Comparison of ENCODE assay signal across 10 mouse cellular contexts in genomic region chr9:48516615-48517371, GRCm38 (mm10). TPM values are rescaled to one million over a fixed set of nuclear protein-coding genes. Genes with fewer than 3 reads are reported as not detected.
A peak's percentile ranks its signal among the peaks of the same experiment; 100 is the strongest.
DNase-seq lines count a peak whose midpoint lies in the region; ATAC-seq lines count a peak whose summit lies in the region.
"Had no signal": no experiment of that assay in that cellular context is flagged by ENCODE, and none has a peak within 500 bp of the region (broad histone marks: within the 10 kb centered on the region; RNA-seq: fewer than 3 reads in every experiment).

No protein-coding gene starts in this region.

- no peak overlapping the region for H3K9ac ChIP-seq in midbrain, embryonic 11.5 days (ENCODE audit: low read length)
- no peak overlapping the region for H3K9ac ChIP-seq in limb, embryonic 15.5 days

- H3K4me2 ChIP-seq in midbrain, embryonic 11.5 days: no peak overlapping the region
- H3K4me2 ChIP-seq in limb, embryonic 15.5 days: peak overlapping the region; percentile 21; the same call in 1 of the 2 replicates

- no peaks in the 10 kb centered on the region for H3K27me3 ChIP-seq in midbrain, embryonic 11.5 days (ENCODE audit: control insufficient read depth, insufficient read depth, low read length)
- H3K27me3 ChIP-seq in midbrain, embryonic 10.5 days (ENCODE audit: low read depth, poor library complexity, severe bottlenecking): no peaks in the 10 kb centered on the region
- H3K27me3 ChIP-seq in limb, embryonic 15.5 days: no peaks in the 10 kb centered on the region

- ATAC-seq in midbrain, embryonic 11.5 days (ENCODE audit: low FRiP score): no peak
- ATAC-seq in limb, embryonic 15.5 days (ENCODE audit: insufficient number of reproducible peaks, low FRiP score, low TSS enrichment, low read depth): no peak
- no peak for ATAC-seq in megakaryocyte-erythroid progenitor cell, adult 5-6 weeks (replicated peaks; ENCODE audit: low FRiP score, low TSS enrichment, poor library complexity, severe bottlenecking)
- no peak for ATAC-seq in monocyte, adult 5-6 weeks (replicated peaks; ENCODE audit: insufficient number of reproducible peaks, low FRiP score, low TSS enrichment, poor library complexity, severe bottlenecking)

- WGBS in midbrain, embryonic 11.5 days: 85% methylated on average over 11 of the region's 11 CpGs
- WGBS in midbrain, embryonic 10.5 days: 79% methylated on average over 11 of the region's 11 CpGs
- 62% methylated on average over 11 of the region's 11 CpGs for WGBS in limb, embryonic 15.5 days

- no peaks in the 10 kb centered on the region for H3K4me1 ChIP-seq in midbrain, embryonic 11.5 days (ENCODE audit: control insufficient read depth, insufficient read depth, low read length)
- H3K4me1 ChIP-seq in midbrain, embryonic 10.5 days: 0 out of 2 replicates have a peak, but pooled peaks cover 3% of the 10 kb centered on the region
- 0 out of 2 replicates have a peak, but pooled peaks cover 3% of the 10 kb centered on the region for H3K4me1 ChIP-seq in limb, embryonic 15.5 days
- H3K4me1 ChIP-seq: heart, embryonic 10.5 days had no signal

- no peak overlapping the region for H3K27ac ChIP-seq in midbrain, embryonic 11.5 days (ENCODE audit: low read depth, low read length)
- H3K27ac ChIP-seq in midbrain, embryonic 10.5 days (replicated peaks): no peak overlapping the region
- H3K27ac ChIP-seq in limb, embryonic 15.5 days: no peak overlapping the region

- peak; percentile 20 for DNase-seq in embryo, embryonic 11 days
- DNase-seq in embryo, embryonic 10.5 days (ENCODE audit: low spot score): no peak
- peak; percentile 72 for DNase-seq in midbrain, embryonic 11.5 days (ENCODE audit: low spot score, missing footprints)
- DNase-seq in midbrain, embryonic 10.5 days (ENCODE audit: low spot score): no peak
- no peak for DNase-seq in layer of hippocampus, adult 18-20 months (ENCODE audit: low spot score in 2 of 2)
- DNase-seq: lung, postnatal 14 days had no signal

- no peak overlapping the region for H3K4me3 ChIP-seq in midbrain, embryonic 11.5 days (ENCODE audit: low read depth, low read length)
- no peak overlapping the region for H3K4me3 ChIP-seq in midbrain, embryonic 10.5 days
- H3K4me3 ChIP-seq in limb, embryonic 15.5 days: no peak overlapping the region
- H3K4me3 ChIP-seq: heart, embryonic 10.5 days had no signal

- H3K9me3 ChIP-seq in midbrain, embryonic 11.5 days (ENCODE audit: control insufficient read depth, low read length): no peaks in the 10 kb centered on the region
- no peaks in the 10 kb centered on the region for H3K9me3 ChIP-seq in midbrain, embryonic 10.5 days (replicated peaks)
- H3K9me3 ChIP-seq in limb, embryonic 15.5 days: no peaks in the 10 kb centered on the region
- H3K9me3 ChIP-seq: heart, embryonic 10.5 days had no signal

- no peaks in the 10 kb centered on the region for H3K36me3 ChIP-seq in midbrain, embryonic 11.5 days (ENCODE audit: control insufficient read depth, insufficient read depth, low read length)
- no peaks in the 10 kb centered on the region for H3K36me3 ChIP-seq in midbrain, embryonic 10.5 days
- no peaks in the 10 kb centered on the region for H3K36me3 ChIP-seq in limb, embryonic 15.5 days
- H3K36me3 ChIP-seq: heart, embryonic 10.5 days had no signal

RNA-seq across cellular contexts. Expression of gene Gm5617, which starts 21.6 kb away (rescaled TPM):
- 40.1 and 40.6 TPM in 2 replicates for polyA plus RNA-seq in midbrain, embryonic 11.5 days (2014; fragmentation: Nextera tagmentation; extraction: Ambion mirVana)
- polyA plus RNA-seq in midbrain, embryonic 10.5 days (2016; fragmentation: Nextera tagmentation; extraction: Ambion mirVana): 34.1 and 36.7 TPM in 2 replicates
- polyA plus RNA-seq in limb, embryonic 15.5 days (2015; fragmentation: Nextera tagmentation; extraction: Ambion mirVana): 27.3 and 31.2 TPM in 2 replicates
- total RNA-seq in megakaryocyte-erythroid progenitor cell, adult 5-6 weeks (2014; fragmentation: Nextera tagmentation): 11.3 and 17.5 TPM in 2 replicates
- total RNA-seq in megakaryocyte-erythroid progenitor cell, adult 5-6 weeks (2017): 1.4 and 8.0 TPM in 2 replicates
- 13.7 to 22.4 TPM in 2 of 3 replicates, not detected in the other for total RNA-seq in monocyte, adult 5-6 weeks (2017)
- total RNA-seq in layer of hippocampus, adult 18-20 months (2021): 10 to 100 TPM; 11.2 to 13.2 TPM

RNA-seq across cellular contexts. Expression of gene Rbm7, which starts 21.7 kb away (rescaled TPM):
- polyA plus RNA-seq in midbrain, embryonic 11.5 days (2014; fragmentation: Nextera tagmentation; extraction: Ambion mirVana): 123 and 126 TPM in 2 replicates
- 106 and 112 TPM in 2 replicates for polyA plus RNA-seq in midbrain, embryonic 10.5 days (2016; fragmentation: Nextera tagmentation; extraction: Ambion mirVana)
- polyA plus RNA-seq in limb, embryonic 15.5 days (2015; fragmentation: Nextera tagmentation; extraction: Ambion mirVana): 123 and 125 TPM in 2 replicates
- total RNA-seq in megakaryocyte-erythroid progenitor cell, adult 5-6 weeks (2014; fragmentation: Nextera tagmentation): 76.9 and 82.0 TPM in 2 replicates
- total RNA-seq in megakaryocyte-erythroid progenitor cell, adult 5-6 weeks (2017): 102 and 112 TPM in 2 replicates
- total RNA-seq in monocyte, adult 5-6 weeks (2017): 139 to 205 TPM (median 199 TPM) in 3 replicates
- total RNA-seq in layer of hippocampus, adult 18-20 months (2021): 10 to 100 TPM; 37.2 to 39.8 TPM

RNA-seq across cellular contexts. Expression of gene Rexo2, which starts 36.4 kb away (rescaled TPM):
- polyA plus RNA-seq in midbrain, embryonic 11.5 days (2014; fragmentation: Nextera tagmentation; extraction: Ambion mirVana): 72.0 and 79.6 TPM in 2 replicates
- polyA plus RNA-seq in midbrain, embryonic 10.5 days (2016; fragmentation: Nextera tagmentation; extraction: Ambion mirVana): 95.2 and 110 TPM in 2 replicates
- polyA plus RNA-seq in limb, embryonic 15.5 days (2015; fragmentation: Nextera tagmentation; extraction: Ambion mirVana): 153 and 154 TPM in 2 replicates
- 209 and 214 TPM in 2 replicates for total RNA-seq in megakaryocyte-erythroid progenitor cell, adult 5-6 weeks (2014; fragmentation: Nextera tagmentation)
- total RNA-seq in megakaryocyte-erythroid progenitor cell, adult 5-6 weeks (2017): 319 and 373 TPM in 2 replicates
- 72.1 to 84.2 TPM (median 76.2 TPM) in 3 replicates for total RNA-seq in monocyte, adult 5-6 weeks (2017)
- 100 to 1,000 TPM in 1 of 2 experiments, 10 to 100 TPM in 1; 95.5 to 100 TPM for total RNA-seq in layer of hippocampus, adult 18-20 months (2021)

Comparison
In these comparisons a context has a peak if more than half of its experiments do, and no peak if none do; other contexts are left out.
1. DNase-seq: peak in embryo, embryonic 11 days (single experiment) and midbrain, embryonic 11.5 days (single experiment); none in embryo, embryonic 10.5 days (single experiment), midbrain, embryonic 10.5 days (single experiment) and layer of hippocampus, adult 18-20 months (0 of 2).